16 mouse cellular contexts compared by ENCODE assay signal in genomic region chr3:101112518-101112894, GRCm38 (mm10).
"Had no signal": no experiment of that assay in that cellular context is flagged by ENCODE, and none has a peak within 500 bp of the region (broad histone marks: within the 10 kb centered on the region; RNA-seq: fewer than 3 reads in every experiment).

No protein-coding gene starts in this region.

- H3K36me3 ChIP-seq: limb, embryonic 10.5 days; liver, embryonic 15.5 days; midbrain, embryonic 10.5 days; midbrain, embryonic 15.5 days; neural tube, embryonic 13.5 days had no signal

- ATAC-seq: inflammation-experienced regulatory T-cells, adult 6 months; lung, postnatal 0 days; midbrain, embryonic 15.5 days had no signal

- H3K4me1 ChIP-seq: liver, embryonic 15.5 days had no signal

- H3K27ac ChIP-seq: kidney, postnatal 0 days; left cerebral cortex, adult 2 months; liver, embryonic 15.5 days; midbrain, embryonic 10.5 days; midbrain, embryonic 15.5 days; neural tube, embryonic 13.5 days had no signal

- H3K4me2 ChIP-seq: liver, embryonic 11.5 days; liver, embryonic 15.5 days; midbrain, embryonic 15.5 days; neural tube, embryonic 13.5 days had no signal

- H3K9me3 ChIP-seq: limb, embryonic 10.5 days; liver, embryonic 15.5 days; midbrain, embryonic 10.5 days; midbrain, embryonic 15.5 days; neural tube, embryonic 13.5 days had no signal

- DNase-seq: kidney, adult 9 months; lung, adult 2 months; lung, postnatal 36 days; right cerebral cortex, postnatal 14 days; thymus, adult 2 months; thymus, postnatal 25 days had no signal

- H3K4me3 ChIP-seq: left cerebral cortex, adult 2 months; limb, embryonic 10.5 days; liver, embryonic 15.5 days; midbrain, embryonic 10.5 days; midbrain, embryonic 15.5 days; neural tube, embryonic 13.5 days had no signal

- H3K9ac ChIP-seq: liver, embryonic 15.5 days; midbrain, embryonic 15.5 days; neural tube, embryonic 13.5 days had no signal

- H3K27me3 ChIP-seq: midbrain, embryonic 15.5 days had no signal
